Mouse (Mus musculus): ENCODE measurements around the gene Smtnl1.

DNA sequence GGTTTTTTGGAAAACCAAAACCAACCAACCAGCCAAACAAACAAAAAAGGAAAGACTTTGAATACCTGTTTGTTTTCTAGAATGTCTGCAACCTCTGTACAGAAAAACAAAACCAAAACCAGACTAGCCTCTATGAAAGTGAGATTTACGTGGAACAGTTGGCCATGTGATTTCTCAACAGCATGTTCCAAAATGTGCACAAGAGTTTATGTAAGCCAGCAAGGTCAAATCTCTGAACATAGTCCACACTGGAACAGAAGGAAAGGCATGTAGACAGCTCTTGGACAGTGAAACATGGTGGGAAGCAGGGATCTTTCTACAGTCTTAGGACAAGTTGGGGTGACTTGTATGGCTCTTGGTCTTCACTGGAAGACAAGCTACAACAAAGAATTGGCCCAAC is 60.6 kb downstream of the Smtnl1 start:
- no peak for TF ChIP-seq CTCF (IDR thresholded peaks at IDR 0.05 in 2 of 3, conservative IDR thresholded peaks at IDR 0.05 in 1 of 3; ENCODE audit: control insufficient read depth in 1 of 3, insufficient read depth in 1 of 3, low read depth in 2 of 3, low read length in 3 of 3, poor library complexity in 1 of 3, severe bottlenecking in 1 of 3)
- no peak for TF ChIP-seq POLR2A (IDR thresholded peaks at IDR 0.05; ENCODE audit: control insufficient read depth in 1 of 2, insufficient read depth in 1 of 2, low read depth in 1 of 2, low read length in 2 of 2, poor library complexity in 1 of 2)
- no peak for TF ChIP-seq TAL1 (IDR thresholded peaks at IDR 0.05; ENCODE audit: low read length)
- no peak for TF ChIP-seq USF1 (IDR thresholded peaks at IDR 0.05; ENCODE audit: low read depth, low read length)
- TF ChIP-seq ZNF384 (IDR thresholded peaks at IDR 0.05; ENCODE audit: low read depth, low read length): no peak
- TF ChIP-seq UBTF (IDR thresholded peaks at IDR 0.05; ENCODE audit: borderline replicate concordance, insufficient read depth, low read depth, low read length): no peak
- TF ChIP-seq RAD21 (IDR thresholded peaks at IDR 0.05; ENCODE audit: low read depth, low read length): no peak
- no peak for TF ChIP-seq CHD2 (IDR thresholded peaks at IDR 0.05; ENCODE audit: low read length)
- no peak for TF ChIP-seq ZC3H11A (IDR thresholded peaks at IDR 0.05; ENCODE audit: low read depth, low read length)
- no peak for TF ChIP-seq HCFC1 (IDR thresholded peaks at IDR 0.05; ENCODE audit: low read depth, low read length)
- no peak for TF ChIP-seq EP300 (IDR thresholded peaks at IDR 0.05; ENCODE audit: low read depth in 1 of 2, low read length in 2 of 2)

All from MEL (cell line).